Mouse (Mus musculus) megakaryocyte progenitor cell, adult 5-6 weeks (primary cell): Measurements from ENCODE around the gene Nle1. TPM values are rescaled to one million over a fixed set of nuclear protein-coding genes. Genes with fewer than 3 reads are reported as not detected.

Source experiments
- ATAC-seq: replicated peaks from 2 replicates; pipeline ENCODE4 v1.8.0; 2016; ENCODE audit warnings: mild to moderate bottlenecking, moderate TSS enrichment, inconsistent platforms; ENCODE audit not compliant: poor library complexity
- total RNA-seq, 2 experiments: library from RNA; stranded (forward) in 1 of 2; stranded (reverse) in 1 of 2; fragments of 157-497, 149-512 nt in 1 of 2; fragments of 200-1000 nt in 1 of 2; gene quantifications; 2 replicates each; pipeline versions ENCODE4 v1.2.3 to v1.2.4; 2015 to 2017

The Nle1 gene
- total RNA-seq, 2 experiments from 2014 or later: 20.3 to 27.4 TPM

GRCm38 (mm10) chr11:82870173-82871030 lies 37.8 kb downstream of the Nle1 start:
- ATAC-seq: peak; percentile 67

DNA sequence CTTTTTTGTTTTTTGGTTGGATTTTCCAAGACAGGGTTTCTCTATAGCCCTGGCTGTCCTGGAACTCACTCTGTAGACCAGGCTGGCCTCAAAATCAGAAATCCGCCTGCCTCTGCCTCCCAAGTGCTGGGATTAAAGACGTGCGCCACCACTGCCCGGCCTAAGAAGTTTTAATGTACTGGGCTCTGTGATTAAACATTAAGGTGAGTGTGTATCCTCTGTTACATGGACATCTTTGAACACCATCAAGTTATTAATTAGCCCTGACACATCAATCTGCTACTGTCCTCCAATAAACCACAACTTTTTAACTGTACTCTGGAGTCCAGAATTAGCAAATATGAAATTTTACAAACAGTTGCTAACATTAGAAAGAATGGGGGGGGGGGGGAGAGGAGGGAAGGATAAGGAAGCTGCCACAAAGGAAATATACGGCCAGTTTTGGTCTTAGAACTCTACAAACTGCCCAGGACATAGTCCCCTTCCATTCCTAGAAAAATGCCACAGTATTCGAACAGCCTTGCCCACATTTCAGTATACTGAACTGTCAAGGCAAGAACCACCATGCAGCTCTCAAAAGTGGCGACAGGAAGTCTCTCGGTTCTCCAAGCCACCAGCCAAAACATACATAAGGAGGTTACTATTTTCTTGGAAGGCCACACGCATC lies 38.6 kb downstream of the Nle1 start:
- no peak for ATAC-seq

- ATAC-seq: no peak
Measured at GRCm38 (mm10) chr11:82867956-82868355, 40.3 kb downstream of the Nle1 start.

DNA sequence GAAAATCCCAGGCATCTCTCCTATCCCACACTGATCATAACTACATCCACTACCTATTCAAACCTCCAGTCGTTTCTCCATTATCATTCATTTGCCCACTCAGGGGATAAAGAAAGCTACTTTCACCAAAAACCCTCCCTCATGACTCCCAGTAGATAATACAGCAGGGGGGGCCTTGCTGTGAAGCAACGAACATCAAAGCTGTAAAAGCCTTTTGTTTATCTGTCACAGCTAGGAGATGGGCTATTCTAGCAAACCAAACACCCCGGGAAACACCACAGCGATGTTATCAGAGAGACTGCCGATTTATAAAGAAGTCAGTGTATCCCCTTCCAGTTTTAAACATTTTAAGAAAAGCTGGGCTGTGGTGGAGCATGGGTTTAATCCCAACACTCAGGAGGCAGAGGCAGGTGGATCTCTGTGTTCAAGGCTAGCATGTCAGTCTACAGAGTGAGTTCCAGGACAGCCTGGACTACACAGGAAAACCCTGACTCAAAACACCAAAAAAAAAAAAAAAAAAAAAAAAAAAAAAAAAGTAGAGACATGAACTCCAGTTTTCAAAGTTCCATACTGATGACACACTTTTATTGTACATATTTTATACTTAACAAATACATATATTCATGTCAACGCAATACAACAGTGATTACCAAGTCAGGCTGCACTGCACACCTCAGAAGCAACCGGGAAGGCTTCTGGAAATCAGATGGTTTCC lies 41.2 kb downstream of the Nle1 start:
- ATAC-seq: no peak

GRCm38 (mm10) chr11:82865957-82866356 lies 42.3 kb downstream of the Nle1 start:
- no peak for ATAC-seq

- peak; percentile 41 for ATAC-seq
Measured at GRCm38 (mm10) chr11:82863488-82863931, 44.7 kb downstream of the Nle1 start.

DNA sequence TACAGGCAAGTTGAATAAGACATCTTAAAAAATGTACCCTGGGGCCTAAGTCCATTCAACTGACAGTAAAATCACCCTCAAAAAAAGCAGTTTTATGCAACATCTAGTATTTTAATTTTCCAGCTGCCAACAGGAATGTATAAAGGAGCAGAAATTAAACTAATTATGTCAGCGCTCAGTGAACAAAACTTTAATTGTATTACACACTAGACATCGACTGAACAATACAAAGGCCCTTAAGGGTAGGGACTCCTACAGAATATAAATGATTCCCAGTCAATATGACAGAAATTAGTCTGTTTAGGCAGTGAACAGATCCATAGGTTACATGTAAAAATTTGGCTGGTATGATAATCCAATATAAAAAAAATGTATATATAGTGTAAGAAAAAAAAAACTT lies 45.2 kb downstream of the Nle1 start:
- no peak for ATAC-seq

DNA sequence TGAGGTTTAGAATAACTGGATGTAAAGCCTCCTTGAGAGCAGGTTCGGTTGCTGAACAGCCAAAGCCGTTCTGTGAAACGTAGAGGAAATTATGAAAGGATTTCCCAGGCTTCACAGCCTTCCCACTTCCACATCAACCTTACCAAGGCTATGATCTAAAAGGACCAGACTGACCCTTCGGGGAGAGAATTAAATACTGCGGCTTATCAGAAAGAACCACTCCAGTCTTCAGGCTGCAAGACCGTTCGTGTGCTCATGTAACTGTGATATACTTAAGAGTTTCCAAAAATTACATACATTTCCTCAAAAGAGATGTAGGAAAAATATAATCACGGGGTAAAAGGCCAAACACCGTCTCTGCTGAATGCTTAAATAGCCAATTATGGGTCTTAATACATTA lies 45.6 kb downstream of the Nle1 start:
- no peak for ATAC-seq

- 0 out of 2 replicates have a peak, but pooled peaks have one; percentile 12 for ATAC-seq
Measured at GRCm38 (mm10) chr11:82861558-82861957, 46.7 kb downstream of the Nle1 start.

- ATAC-seq: no peak
Measured at GRCm38 (mm10) chr11:82860759-82861158, 47.5 kb downstream of the Nle1 start.

GRCm38 (mm10) chr11:82857307-82857848 lies 50.8 kb downstream of the Nle1 start:
- ATAC-seq: no peak

GRCm38 (mm10) chr11:82856032-82856431 lies 52.2 kb downstream of the Nle1 start:
- no peak for ATAC-seq

DNA sequence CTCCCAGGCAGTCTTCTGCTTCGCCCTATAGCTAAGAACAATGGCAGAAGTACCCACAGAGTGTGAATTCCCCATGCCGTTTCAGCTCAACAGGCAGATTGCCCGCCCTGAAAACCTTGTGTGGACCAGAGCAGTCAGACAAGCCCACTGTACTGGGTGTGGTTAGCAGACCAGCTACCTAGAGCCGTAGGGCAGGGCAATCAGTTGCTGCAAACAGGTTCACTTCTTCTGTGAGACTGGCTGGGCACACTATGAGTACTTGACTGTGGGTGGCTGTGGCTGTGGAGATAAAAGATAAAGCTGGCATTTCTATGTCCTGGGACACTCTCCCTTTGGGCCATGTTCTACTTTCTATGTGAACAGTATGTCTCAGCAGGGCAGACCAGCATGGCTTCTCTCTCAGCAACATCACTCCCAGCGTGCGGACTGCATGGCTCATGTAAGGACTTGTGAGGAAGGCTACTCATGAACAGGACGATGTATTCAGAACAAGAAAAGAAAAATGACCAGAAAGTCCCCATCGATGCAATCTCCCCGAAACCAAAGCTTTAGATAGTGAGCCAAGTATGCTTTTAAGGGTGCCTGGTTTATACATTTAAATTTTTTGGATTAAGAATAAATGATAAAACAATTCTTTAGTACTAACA lies 52.8 kb downstream of the Nle1 start:
- ATAC-seq: peak; percentile 94

GRCm38 (mm10) chr11:82854111-82854510 lies 54.1 kb downstream of the Nle1 start:
- no peak for ATAC-seq

DNA sequence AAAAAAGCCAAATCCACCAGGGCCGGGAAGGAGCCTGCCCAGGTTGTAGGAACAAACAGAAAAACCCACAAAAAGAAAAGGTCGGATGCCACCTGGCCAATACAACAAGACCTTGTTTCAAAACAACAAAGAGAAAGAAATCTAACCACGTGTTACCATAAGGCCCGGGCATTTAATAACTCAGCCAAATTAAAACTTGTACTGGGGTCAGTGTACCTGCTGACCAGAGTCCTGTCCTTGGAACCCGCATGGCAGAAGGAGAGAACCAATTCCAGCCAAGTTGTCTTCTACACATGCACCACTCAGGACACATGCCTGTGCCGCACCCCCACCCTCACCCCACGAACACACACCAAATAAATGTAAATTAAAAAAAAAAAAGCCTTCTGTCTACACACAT lies 55.3 kb downstream of the Nle1 start:
- no peak for ATAC-seq

GRCm38 (mm10) chr11:82852540-82852939 lies 55.7 kb downstream of the Nle1 start:
- no peak for ATAC-seq

DNA sequence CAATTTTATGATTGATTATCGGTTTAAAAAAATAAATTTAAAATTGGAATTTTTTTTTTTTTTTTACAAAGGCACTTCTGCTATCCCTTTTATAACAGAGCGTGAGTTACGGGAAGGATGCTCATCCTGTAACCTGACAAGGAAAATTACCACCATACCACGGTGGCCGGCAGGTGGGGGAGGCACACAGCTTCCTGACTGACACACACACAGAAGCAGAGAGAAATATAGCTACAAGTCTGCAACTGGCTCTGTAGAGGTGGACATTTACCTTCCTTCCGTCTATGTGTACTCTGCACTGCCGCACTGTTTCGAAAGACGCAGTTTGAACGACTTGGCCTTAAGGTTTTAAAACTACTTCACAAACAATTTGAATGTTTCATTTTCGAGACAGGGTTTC lies 56.1 kb downstream of the Nle1 start:
- ATAC-seq: no peak
